Mouse (Mus musculus) cerebellum, adult 9-10 months (tissue): ENCODE measurements around the gene Cdk2.

Experiments used
- DNase-seq: peaks from one replicate; pipeline ENCODE4 v3.0.0; 2022

Gene Cdk2

DNA sequence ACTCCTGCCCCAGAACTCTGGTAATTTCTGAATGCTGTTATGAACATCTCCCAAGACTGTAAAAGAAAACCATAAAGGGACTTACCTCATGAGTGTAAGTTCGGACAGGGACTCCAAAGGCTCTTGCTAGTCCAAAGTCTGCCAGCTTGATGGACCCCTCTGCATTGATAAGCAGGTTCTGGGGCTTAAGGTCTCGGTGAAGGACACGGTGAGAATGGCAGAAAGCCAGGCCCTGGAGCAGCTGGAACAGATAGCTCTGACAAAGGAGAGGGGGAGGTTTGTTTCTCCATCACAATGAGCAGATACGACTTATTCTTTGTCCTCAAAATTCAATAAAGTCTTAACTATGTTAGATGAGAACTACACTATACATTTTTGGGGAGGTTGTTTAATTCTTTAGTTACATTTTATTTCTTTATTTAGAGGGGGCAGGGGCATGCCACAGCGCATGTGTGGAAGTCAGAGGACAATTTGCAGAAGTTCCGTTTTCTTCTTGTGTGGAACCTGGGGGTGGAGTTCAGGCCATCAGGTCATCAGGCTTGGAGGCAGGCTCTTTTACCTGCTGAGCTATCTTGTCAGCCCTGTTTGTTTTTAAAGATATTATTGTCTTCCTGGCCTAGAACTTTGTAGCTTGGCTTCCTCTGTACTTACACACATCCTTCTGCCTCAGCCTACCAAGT, 2.4 kb downstream of the Cdk2 start:
- DNase-seq = no peak

DNA sequence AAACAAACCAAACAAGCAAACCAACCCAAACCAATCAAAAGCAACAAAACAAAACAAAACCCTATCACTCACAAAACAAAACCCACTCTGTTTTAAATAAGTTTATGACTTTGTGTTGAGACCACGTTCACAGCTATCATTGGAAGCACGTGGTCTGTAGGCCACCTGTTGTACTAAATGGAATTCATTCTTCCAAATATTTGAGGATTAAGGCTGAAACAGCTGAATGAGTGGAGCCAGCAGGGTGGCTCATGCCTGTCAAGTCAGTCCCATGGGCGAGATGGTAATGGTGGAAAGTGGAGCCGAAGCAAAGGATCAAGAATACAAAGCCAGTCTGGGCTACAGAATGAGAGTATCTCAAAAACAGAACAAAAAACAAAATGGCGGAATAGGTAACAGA, 4.1 kb downstream of the Cdk2 start:
- DNase-seq = no peak

DNA sequence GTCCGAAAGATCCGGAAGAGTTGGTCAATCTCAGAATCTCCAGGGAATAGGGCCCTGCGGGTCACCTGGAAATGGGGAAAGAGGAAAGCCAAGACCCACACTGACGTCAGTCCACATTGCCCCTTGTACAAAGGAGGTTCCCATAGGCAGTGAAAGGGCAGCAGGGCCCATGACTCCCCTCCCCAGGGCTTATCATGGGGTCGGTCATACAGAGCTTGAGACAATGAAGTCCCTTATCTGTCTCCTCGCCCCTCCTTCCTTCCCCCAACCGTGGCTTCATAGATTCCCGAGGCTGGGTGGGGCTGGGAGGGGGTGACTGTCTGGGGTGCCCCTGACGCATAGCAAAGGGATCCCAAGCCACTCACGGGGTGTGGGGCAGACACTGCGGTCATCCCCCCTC, 5.2 kb downstream of the Cdk2 start:
- no peak for DNase-seq

DNA sequence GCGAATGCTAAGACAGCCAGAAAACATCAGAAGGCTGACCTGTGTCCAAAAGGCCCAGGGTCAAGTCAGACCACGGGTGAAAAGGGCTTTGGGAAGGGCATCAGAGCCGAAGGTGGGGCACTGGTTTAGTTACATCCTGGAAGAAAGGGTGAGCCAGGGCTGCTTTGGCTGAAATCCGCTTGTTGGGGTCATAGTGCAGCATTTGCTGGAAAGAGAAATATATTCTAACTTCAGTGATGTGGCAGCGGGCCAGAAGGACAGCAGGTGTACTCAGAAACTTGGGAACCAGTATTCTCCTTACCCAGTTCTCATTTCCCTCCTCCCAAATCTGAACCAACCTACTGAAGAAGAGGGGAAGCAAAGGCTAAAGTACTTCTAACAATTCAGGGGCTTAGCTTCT, 5.8 kb downstream of the Cdk2 start:
- DNase-seq = peak; percentile 24

DNA sequence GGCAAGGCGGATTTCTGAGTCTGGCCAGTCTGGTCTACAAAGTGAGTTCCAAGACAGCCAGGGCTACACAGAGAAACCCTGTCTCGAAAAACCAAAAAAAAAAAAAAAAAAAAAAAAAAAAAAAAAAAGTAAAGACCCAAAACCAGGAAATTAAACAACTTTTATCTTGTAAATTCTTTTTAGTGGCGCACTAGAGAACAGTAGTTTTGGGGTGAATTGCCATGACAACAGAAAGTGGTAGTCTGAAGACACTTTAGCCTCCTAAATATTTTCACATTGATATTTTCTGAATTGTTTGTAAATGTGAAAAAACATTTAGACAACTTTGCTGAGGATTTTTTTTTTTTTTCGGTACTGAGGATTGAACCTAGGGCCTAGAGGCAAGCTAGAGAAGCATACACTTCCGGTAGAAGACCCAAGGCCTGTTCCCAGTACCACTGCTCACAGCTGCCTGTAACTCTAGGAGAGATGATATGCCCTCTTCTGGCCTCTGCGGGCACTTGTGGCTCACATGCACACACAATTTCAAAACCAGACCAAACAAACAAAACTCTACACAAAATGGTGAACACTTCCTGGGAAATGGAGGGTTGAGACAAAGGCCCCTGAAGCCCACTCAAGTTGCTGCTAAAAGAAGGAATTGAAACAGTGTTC, 7.6 kb downstream of the Cdk2 start:
- DNase-seq = peak; percentile 42

DNA sequence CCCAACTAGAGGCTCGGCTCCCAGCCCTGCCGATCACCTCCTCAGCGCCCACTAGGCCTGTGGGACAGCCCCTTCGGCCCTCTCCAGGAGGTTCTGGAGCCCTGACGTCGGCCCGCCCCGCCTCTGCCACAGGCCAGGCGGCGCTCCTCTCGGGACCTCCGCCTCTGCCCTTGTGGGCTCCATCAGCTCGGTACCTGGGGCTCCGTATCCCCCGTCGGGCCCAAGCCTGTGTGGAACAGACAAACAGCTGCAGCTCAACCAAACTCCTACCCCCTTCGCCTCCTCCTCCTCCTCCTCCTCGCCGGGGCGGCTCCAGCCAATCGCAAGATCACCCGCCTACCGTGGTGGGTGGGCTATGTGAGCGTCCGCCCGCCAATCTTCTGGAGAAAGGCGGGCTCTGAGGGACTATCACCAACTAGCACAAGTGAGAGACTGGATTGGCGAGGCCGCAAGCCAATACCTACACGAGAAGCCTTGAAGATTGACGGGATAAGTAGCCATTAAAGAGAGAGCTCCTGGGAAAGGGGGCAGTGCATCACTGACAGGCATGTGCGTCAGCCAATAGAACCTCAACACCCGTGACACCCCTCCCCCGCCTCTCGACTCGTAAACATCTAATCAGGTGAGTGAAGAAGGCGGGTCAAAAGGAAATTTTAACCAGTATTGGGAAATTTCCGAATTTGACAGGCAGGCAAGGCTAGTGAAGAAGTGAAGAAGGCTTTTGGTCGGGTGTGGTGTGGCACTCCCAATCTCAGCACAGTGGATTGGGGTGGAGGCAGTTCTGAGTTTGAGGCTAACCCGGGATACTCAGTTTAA, 8.6 kb downstream of the Cdk2 start, which contains the start of gene Rab5b:
Gene Rab5b (minus strand): TSS at position 273 of the 816 bp plus-strand sequence.
- DNase-seq = peak; percentile 100

DNA sequence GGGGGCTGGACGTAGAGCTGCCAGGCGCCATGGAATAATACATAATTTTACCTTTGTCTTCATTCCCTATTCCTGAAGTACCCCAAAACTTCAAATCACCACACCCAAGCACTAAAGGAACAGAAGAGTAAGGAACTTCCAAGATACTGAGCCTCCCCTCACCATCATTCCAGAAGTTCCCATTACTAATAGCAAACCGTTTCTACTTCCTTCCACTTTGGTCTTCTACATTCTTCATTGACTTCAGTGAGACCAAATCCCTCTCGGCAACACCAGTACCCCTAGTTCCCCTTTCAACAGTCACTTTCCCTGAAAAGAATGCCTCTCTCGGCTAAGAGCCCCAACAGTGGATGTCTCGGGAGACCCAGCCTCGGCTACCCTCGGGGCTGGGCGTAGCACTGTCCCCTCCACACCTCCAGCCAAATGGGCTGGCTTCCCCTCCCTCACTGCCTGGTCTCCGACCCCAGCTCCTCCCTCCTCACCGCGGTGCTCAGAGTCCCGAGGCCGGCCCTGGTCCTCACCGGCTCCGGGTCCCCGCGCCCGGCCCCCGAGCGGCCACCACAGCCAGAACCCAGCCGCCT, 9.3 kb downstream of the Cdk2 start:
- no peak for DNase-seq

DNA sequence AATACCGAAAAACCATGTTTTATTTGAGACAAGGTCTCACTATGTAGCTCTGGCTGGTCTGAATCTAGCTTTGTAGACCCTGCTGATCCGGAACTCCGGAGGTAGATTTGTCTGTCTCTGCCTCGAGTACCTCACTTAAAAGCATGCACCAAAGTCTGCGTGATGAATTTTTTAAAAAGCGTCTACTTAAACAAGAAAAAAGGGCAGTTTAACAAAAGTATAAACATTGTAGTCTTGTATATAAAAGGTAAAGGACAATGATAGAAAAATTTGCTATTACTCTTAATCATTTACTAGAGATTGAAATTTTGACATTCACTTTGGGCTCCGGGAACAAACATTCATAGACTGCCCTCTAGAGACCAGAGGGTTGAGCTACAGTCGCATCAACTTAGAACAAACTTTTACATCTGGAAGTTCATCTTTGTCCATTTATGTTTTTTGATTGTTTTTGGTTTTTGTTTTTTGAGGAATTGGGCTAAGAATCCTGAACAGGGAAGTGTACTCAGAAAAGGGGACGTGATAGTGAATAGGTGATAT, 30.3 kb downstream of the Cdk2 start:
- peak; percentile 63 for DNase-seq

DNA sequence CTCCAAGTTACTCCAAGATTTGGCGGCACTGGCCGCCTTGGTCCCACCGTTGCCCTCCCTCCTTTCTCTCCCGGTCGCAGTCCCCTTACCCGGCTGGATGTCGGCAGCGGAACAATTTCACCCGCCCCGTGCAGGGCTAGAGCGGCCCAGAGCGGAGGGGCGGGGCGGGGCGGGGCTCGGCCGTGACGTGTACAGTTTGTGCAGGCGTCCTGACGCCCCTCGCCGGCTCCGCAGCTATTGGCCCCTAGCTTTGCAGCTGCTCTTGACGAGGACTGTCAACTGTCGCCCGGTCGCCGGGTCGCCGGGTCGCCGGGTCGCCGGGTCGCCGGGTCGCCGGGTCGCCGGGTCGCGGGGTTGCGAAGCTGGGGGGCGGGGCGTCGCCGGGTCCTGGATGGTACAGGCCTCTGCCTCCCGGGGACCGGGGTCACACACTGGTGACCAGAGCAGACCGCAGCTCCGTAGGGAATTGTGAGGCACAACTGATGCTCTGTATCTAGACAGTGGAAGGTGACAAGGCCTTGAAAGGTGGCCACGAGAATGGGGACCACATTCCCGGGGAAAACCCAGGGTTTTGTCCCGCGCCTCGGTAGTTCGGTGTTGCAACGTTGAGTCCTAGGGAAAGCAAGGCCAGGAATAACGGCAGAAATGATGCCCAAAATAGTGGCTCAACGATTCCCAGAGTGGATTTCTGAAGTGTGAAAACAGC, 30.9 kb downstream of the Cdk2 start, which contains the start of gene Suox:
Gene Suox (minus strand): TSS at position 311 of the 706 bp plus-strand sequence.
- peak; percentile 83 for DNase-seq

DNA sequence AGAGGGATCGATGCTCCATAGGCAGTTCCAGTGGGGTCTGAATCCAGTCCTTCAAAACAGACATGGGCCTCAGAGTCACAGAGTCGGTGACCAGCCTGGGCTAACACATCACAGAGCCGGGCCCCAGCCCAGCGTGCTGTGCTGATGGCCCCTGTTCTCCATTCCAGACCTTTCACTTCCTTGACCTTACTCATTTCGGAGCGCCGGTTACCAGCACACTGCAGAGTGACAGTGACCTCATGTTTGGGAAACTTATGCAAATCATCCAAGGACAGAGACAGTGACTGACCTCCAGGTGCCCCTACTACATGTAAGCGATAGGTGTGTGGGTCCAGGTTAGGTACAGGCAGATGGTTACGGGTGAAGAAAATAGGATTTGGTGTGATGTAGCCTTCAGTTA, 33.7 kb downstream of the Cdk2 start:
- no peak for DNase-seq

DNA sequence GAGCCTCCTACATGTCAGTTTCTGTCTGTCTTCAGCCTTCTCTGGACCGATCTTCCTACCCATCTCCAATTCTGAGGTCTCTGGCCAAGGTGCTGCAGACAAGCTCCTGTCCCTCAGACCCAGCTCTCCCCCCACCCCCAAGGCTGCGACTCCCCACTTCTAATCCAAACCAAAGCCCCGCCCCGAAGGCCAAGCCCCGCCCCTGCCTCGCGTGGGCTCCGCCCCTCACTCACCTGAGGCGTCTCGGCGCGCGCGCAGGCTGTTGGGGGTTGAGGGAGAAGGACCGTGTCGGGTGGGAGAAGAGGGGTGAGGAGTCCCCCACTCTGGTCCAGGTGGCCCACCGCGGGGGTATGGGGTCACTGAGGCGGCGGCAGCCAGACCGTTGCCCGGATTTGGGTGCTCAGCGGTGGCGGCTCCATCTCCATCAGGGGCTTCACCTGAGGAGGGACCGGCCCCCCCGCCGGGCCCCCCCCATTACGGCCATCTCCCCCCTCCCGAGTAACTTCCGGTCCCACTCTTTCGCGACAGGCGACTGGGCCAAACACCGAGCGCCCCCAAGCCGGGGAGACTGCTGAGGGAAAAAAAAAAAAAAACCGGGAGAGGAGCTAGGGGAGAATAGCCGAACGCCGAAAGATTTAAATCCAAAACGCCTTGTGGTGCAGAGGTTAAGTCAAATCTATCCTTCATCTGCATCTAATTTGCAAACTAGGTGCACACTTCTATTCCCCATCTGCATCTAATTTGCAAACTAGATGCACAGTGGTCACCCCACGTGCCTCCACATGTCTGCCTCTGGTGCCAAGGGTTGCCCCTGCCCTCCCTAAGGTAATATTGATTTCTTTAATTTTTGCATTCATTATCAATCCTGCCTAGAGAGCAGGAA, 35.8 kb downstream of the Cdk2 start:
- DNase-seq = peak; percentile 90

DNA sequence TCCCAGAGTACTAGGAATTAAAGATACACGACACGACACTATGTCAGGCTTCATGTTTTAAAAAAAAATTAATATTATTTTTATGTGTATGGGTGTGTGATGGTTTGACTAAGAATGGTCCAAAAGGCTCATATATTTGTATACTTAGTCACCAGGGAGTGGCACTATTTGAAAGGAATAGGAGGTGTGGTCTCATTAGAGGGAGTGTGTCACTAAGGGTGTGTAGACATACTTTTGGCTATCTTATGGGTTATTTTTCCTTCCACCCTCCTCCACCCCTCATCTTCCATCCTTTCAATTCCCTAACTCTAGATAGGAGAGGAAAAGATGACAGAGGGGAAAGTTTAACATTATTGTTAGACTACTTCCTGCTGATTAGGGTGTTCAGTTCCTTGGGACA, 39.0 kb downstream of the Cdk2 start:
- DNase-seq = no peak

DNA sequence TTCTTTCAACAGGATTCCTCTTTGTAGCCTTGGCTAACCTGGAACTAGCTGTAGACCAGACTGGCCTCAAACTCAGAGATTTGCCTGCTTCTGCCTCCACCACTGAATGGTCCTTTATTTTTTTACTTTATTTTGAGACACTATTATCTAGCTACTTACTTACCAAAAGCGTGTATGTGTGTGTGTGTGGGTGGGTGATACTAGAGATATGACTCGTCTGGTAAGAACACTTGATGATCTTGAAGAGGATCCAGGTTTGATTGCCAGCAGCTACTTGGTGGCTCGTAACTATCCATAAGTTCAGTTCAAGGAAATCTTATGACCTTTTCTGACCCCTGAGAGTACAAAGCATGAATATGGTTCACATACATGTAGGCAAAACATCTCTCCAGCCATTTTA, 39.5 kb downstream of the Cdk2 start:
- DNase-seq = no peak

DNA sequence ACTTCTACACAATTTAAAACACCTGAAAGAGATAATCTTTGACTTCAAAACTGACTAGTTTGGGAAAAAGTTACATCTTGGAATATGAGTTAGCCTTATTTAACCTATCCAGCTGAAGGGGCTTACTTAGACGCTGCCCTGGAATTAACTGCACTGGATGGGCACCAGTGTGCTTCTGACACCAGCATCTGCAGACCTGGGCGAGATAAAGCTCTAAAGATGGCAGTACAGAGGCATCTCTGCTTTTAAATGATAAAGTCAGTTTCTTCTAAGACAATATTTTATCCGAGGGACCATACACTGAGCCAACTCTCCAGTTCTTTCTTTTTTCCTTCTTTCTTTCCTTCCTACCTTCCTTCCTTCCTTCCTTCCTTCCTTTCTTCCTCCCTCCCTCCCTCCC, 40.0 kb downstream of the Cdk2 start:
- no peak for DNase-seq

DNA sequence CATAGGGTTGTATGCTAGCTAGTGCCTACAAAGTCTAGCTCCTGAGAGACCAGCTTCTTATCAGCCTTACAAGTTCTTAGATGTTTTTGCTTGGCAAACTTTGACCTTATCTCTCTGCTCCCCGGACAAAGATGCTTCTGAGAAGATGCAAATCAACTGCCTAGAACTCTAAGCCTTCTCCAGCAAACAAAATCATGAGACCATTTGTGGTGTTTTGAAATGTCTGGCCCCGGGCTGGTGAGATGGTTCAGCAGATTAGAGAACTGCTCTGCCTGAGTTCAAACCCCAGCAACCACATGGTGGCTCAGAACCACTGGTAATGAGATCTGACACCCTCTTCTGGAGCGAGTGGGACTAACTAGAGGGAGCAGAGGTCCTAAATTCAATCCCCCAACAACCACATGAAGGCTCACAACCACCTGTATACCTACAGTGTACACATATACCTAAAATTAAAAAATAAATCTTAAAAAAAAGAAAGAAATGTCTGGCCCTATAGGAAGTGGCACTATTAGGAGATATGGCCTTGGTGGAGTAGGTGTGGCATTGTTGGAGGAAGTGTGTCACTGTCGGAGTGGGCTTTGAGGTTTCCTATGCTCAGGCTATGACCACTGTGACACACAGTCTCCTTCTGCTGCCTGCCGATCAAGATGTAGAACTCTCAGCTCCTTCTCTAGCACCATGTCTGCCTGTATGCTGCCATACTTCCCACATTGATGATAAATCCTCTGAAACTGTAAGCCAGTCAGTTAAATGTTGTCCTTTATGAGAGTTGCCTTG, 41.2 kb downstream of the Cdk2 start:
- no peak for DNase-seq

DNA sequence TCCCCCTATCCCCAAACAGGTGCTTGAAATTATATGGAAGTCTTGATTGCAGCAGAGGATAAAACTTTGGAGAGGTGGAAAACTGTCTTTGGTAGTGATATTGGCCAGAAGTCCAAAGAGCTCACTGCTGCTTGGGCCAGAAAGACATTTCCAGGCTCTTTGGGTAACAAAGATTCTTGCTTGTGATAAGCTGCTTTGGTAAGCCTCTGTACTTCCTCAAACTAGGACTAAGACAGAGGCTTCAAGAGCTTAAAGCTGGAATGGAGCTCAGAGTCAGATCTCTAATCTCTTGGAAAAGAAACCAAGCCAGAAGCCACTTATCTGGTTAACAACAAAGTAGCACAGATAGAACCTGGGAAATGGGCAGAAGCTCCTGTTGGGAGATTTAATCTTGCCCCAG, 42.4 kb downstream of the Cdk2 start:
- no peak for DNase-seq

DNA sequence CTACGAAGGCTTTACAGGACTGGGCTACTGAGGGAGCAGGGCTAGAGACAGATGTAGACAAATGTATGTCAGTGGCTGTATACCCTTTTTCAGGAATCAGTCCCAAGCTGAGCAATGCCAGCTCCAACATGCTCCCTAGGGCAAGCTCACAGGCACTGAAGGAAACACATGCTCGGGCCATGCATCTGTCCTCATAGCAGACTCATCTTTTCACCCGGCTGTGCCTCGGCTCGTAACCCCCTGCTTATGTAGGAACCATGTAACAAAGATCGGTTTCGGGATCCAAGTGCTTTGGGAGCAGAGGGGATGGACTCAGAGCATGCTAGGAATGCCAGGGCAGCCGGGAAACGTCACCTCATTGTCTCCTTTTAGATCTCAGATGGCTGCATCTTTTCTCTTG, 45.3 kb downstream of the Cdk2 start:
- no peak for DNase-seq

DNA sequence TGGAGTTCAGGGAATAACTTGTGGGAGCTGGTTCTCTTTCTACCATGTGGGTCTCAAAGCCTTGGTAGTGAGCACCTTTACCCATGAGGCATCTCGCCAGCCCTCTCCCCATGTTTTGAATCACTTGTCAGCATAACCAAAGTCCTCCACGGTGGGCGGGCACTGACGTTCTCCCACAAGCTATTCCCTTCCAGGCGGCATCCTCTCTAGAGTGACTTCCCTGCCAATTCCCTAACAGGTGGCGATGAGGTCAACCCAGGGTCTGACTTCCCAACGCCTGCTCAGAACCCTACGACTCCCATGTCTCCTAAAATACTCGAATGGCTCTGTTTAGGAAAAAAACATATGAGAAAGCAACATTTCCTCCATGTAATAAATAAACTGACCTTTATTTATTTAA, 47.0 kb downstream of the Cdk2 start:
- DNase-seq = no peak

DNA sequence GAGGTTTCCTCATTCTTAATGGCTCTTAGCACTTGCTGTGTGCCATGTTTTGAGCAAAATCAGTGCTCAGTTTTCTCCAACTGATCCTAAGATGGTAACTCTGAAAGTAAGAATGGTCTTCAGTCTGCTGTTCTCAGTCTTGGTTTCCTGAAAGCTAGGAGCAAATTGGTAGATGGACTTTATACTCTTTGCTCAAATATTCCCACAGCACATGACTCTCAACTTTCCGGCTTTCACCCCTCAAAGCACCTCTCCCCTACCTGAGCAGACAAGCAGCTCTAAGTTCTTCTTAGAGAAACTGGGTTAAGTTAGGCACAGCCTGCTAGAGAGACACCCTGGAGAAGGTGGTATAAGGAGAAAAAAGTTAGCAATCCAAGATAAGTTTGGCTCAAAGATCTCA, 48.1 kb downstream of the Cdk2 start:
- DNase-seq = no peak

DNA sequence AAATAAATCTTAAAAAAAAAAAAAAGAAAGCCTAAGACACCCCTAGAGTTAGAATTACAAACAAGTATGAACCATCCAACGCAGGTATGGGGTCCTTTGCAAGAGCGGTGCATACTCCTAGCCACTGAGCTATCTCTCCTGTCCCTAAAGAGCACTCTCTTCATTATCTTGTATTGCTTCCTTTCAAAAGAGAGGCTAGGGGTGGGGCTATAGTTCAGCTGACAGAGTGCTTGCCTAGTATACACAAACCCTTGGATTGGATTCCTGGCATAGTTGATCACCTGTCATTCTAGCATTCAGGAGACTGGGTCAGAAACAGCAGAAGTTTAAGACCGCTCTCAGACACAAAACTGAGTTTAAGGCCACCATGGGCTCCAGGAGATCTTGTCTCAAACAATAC, 49.6 kb downstream of the Cdk2 start:
- DNase-seq = no peak

DNA sequence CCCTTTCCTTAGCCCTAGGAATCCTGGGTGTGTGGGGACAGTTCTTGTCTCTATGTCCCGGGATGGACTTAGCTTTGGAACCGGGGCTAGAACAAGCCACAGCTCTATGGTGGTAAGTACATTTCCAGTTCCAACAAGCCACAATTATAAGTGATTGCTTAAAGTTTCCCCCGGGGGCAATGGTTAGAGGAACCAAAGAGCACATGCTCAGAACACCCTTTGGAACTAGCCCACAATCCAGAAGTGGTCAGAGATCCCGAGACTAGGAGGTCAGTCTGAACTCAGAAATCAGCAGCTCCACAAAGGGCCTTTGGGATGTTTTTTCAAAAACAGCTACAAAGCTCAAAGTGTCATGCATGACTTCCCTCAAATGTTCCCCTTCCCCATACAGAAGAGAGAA, 51.0 kb downstream of the Cdk2 start:
- DNase-seq = no peak
